Mouse (Mus musculus): ENCODE measurements at regions not wholly inside any gene's neighbourhood (a gene's known extent, or its start where the extent isn't known, plus 50 kb on each side); places are given as distances from the start of the nearest gene placed in this dataset.

GRCm38 (mm10) chr19:56039091-56040004 is 247.6 kb upstream of the Habp2 start:
- no peak for DNase-seq (ENCODE audit: inconsistent age in 2 of 2, low spot score in 1 of 2)

DNA sequence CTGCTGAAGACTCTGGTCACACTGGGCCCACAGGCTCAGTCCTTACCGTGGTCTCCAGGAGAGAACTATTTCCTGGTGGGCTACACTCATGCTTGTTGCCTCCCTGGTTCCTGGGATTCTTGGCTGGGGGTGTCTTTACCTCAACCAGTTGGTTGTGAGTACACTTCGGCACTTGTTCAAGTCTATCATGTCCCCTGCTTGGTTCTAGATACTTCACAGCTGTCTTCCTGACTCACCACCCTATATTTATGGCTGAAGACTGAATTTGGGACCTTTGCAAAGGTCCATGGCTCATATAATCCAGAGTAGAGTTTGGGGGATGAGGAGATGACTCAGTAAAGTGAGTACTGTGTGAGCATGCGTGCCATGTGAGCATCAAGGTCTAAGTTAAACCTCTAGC is 245.0 kb upstream of the Habp2 start:
- DNase-seq (ENCODE audit: inconsistent age in 2 of 2, low spot score in 1 of 2) = no peak

DNA sequence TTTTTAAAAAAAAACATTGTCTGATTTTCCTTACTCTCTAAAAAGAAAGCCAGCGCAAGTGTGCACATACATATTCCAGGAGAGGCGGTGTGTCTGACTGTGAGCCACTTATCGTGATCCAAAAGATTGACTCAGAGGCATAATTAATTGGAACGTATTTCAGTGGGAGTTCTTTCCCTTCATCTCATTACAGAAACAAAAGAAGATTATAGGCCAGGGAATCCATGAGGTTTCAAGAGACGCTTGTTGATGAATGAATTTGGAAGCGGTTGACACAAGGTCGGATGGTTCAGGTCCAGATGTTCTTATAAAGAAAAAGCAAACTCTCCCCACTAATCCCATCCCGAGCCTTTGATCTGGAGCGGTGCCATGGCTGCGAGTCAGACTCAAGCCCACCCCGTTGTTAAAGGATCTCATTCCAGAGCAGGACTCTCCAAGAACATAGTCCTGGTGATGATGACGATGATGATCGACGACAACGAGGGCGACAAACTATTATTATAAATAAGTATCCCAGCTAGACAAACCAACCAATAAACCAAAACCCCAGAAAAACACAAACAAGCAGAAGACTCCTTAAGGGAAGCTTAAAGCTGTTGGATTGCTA is 240.1 kb upstream of the Habp2 start:
- DNase-seq (ENCODE audit: inconsistent age in 2 of 2, low spot score in 1 of 2) = no peak

GRCm38 (mm10) chr19:56054186-56054585 is 232.8 kb upstream of the Habp2 start:
- DNase-seq (ENCODE audit: inconsistent age in 2 of 2, low spot score in 1 of 2) = no peak

DNA sequence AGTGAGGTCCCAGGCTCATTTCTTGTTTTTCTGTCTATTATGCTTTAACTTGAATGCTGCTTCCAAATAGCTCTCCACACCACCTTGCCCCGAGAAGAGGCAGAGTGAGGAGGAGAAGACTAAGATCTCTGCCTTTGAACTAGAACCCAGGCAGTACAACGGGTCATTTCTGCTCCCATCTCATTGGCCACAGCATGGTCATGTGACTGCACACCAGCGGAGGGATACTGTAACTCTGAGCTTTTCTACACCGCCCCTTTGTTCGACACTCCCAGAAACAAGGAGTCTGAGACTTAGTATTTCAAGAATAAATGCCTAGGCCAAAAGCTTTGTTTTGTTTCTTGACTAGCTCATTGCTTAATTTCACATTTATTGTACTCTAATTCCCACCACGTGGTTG is 230.5 kb upstream of the Habp2 start:
- no peak for DNase-seq (ENCODE audit: inconsistent age in 2 of 2, low spot score in 1 of 2)

DNA sequence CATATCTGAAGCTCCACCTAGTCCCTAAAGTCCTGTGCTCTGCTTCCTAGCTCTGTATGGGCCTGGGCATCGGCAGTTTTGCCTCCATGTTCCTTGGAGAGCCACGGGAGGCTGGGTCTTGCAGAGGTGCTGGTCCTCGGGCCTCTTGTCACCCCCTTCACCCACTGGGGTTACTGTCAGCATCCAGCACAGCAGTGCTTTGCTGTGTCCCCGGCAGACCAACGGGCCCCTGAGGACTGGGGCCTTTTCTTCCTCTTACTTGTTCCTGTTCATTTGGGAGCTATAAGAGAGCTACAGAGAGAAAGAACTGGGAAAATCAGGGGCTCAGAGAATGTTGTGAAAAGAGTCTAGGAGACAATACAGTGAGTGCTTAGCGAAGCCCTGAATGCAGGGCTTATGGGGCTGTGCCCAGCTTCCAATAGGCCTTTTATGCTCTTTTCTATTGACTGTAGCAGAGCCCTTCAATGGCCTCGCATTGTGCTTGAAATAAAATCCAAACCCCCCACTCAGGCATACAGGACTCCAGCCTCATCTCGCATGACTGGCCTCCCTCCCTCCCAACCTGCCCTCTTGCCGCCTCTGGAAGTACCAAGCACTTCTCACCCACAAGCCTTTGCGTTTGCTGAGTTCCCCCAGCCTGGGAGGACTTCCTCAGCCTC is 224.9 kb upstream of the Habp2 start:
- no peak for DNase-seq (ENCODE audit: inconsistent age in 2 of 2, low spot score in 1 of 2)

DNA sequence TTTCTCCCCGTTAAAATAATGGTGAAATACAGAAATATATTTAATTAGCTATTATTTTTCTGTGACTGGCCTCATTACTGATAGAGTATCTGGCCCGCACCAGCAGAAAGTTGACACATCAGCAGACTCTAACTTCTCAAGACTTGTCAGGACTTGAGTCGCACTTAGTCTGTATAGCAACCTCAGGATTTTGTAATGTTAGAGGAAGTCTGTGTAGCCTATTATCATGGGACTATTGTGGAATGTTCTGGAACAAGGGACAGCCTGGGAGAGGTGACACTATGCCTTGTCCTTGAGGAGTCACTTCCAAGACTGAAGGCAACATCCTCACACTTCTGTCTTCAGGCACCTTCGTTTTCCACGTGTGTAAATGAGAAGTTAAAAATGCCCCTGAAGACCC is 223.8 kb upstream of the Habp2 start:
- DNase-seq (ENCODE audit: inconsistent age in 2 of 2, low spot score in 1 of 2) = no peak

DNA sequence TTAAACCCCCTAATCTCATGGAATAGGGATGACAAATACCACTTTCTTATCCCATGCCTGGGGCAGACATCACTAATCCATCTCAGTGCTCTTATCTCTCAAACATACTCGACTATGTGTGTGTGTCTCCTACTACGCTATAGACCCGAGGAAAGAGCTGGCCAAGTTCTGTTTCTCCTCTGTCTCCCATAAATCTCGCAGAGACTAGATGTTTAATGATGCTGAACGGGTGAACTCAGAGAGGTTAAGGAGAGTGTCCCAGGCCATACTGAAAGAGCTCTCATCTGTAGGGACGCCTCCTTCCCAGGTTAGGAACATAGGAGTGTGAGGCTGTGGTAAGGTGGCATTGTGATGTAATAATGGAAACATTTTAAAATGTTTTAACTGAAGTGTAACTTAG is 221.2 kb upstream of the Habp2 start:
- DNase-seq (ENCODE audit: inconsistent age in 2 of 2, low spot score in 1 of 2) = no peak

- no peak for DNase-seq (ENCODE audit: inconsistent age in 2 of 2, low spot score in 1 of 2)
These were observed 218.8 kb upstream of the Habp2 start for GRCm38 (mm10) chr19:56068165-56068564.

DNA sequence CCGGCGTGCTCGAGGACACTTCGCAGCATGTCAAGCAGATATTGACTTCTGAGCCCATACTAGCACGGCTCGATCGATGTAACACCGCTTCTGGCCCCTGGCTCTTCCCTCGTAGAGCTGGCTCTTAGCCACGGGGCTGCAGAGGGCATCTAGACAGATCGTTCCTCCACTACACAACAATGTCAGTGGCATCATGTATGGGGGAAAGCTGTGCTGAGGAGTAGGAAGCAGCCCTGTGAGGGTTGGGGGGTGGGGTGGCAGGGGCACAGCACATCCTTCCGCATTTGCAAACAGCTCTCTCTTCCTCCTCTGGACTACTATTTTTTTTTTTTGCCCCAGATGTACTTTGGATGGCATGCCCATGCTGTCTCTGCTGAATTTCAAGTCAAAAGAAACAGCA is 218.1 kb upstream of the Habp2 start:
- DNase-seq (ENCODE audit: inconsistent age in 2 of 2, low spot score in 1 of 2) = no peak

DNA sequence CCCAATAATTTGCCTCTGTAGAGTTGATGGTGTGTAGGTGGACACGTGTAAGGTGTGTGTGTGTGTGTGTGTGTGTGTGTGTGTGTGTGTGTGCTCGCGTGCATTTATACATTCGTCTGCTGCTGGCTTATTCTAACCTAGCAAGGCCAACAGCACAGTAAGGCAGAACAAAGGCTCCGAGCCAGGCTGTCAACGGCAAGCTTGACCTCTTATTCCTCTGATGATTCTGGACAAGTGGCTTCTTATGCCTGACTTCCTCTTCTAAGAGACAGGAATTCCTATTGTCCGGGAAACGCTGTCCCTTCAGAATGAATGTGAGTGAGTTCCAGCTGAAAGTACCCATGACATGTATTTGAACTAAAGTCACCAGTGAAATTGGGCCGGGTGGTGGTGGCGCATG is 217.7 kb upstream of the Habp2 start:
- no peak for DNase-seq (ENCODE audit: inconsistent age in 2 of 2, low spot score in 1 of 2)

- no peak for DNase-seq (ENCODE audit: inconsistent age in 2 of 2, low spot score in 1 of 2)
These were observed 215.6 kb upstream of the Habp2 start for GRCm38 (mm10) chr19:56071340-56071739.

- DNase-seq (ENCODE audit: inconsistent age in 2 of 2, low spot score in 1 of 2) = no peak
These were observed 210.8 kb upstream of the Habp2 start for GRCm38 (mm10) chr19:56076128-56076527.

GRCm38 (mm10) chr19:56077491-56077890 is 209.4 kb upstream of the Habp2 start:
- DNase-seq (ENCODE audit: inconsistent age in 2 of 2, low spot score in 1 of 2) = no peak

GRCm38 (mm10) chr19:56086413-56087083 is 200.4 kb upstream of the Habp2 start:
- no peak for DNase-seq (ENCODE audit: inconsistent age in 2 of 2, low spot score in 1 of 2)

GRCm38 (mm10) chr19:56087127-56087526 is 199.8 kb upstream of the Habp2 start:
- no peak for DNase-seq (ENCODE audit: inconsistent age in 2 of 2, low spot score in 1 of 2)

- no peak for DNase-seq (ENCODE audit: inconsistent age in 2 of 2, low spot score in 1 of 2)
These were observed 197.1 kb upstream of the Habp2 start for GRCm38 (mm10) chr19:56089795-56090375.

- no peak for DNase-seq (ENCODE audit: inconsistent age in 2 of 2, low spot score in 1 of 2)
These were observed 195.4 kb upstream of the Habp2 start for GRCm38 (mm10) chr19:56091581-56091980.

DNA sequence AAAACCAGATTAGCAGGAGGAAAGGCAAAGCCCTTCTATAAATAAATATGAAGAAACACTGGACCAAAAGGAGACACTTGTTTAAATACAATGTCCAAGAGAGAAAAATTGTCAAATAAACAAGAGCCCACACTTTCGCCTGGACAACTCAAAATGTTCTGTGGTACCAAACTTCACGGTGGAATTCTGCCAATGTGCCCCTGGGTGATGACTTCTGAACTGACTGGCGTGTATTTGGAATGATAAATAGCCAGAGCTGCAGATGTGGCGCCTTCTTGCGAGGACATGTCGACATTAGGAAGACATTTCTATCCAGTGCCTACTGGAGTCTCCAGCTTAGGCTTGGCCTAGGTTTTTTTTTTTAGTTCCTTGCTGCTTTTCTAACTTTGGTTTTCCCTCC is 191.1 kb upstream of the Habp2 start:
- no peak for DNase-seq (ENCODE audit: inconsistent age in 2 of 2, low spot score in 1 of 2)

DNA sequence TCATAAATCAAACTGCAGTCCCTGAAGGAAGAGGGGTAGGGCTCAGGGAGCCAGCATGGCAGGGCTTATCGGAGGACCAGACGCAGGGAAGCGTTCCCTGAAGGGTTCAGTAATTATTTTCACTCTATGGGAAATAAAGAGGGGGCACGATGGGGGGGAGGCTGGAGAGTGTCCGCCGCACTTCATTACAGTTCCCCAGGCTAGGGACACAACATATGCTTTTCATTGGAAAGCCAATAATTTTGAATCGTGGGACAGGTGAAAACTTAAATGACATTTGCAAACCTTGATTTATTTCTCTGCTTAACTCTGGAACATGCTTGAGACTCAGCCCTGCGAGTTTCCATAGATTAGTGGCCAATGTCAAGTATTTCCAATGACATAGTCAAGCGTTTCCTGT is 187.2 kb upstream of the Habp2 start:
- DNase-seq (ENCODE audit: inconsistent age in 2 of 2, low spot score in 1 of 2) = no peak
